Mouse (Mus musculus): Measurements from ENCODE around the gene Topors. TPM values are rescaled to one million over a fixed set of nuclear protein-coding genes. Genes with fewer than 3 reads are reported as not detected.

The Topors gene
- total RNA-seq, 2 experiments from 2014 or later, result 18.0 to 19.9 TPM

DNA sequence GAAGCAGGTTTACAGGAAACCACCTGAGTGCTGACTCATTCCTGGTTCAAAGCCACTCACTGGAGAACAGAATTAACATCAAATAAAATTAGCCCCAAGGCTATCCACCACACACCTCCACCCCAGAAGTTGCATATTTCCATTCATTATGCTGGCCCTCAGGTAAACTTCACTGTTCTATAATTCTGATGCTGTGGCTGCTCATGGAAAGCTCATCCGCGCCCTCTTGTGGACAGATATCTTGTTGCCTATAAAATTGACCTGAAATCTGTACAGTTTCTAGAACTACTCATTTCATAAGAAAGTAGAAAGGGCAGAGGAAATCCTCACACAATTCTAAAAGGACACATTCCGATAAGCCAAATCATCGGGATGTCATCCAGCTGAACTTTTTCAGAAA is 15.9 kb upstream of the Topors start:
- DNase-seq (ENCODE audit: low spot score in 2 of 2), result peak; percentile 54 to 78
- TF ChIP-seq CTCF (conservative IDR thresholded peaks at IDR 0.05), result peak; percentile 89
- Histone ChIP-seq H3K4me3 (no peak overlapping the region), H3K27ac (no peak overlapping the region)

GRCm38 (mm10) chr4:40279276-40279900 is 9.7 kb upstream of the Topors start, which contains the start of gene Ndufb6:
Gene Ndufb6 (minus strand): TSS chr4:40279421.
- Histone ChIP-seq H3K27ac (peak within 1 kb of the TSS; percentile 93), H3K4me3 (peak within 1 kb of the TSS; percentile 67)
- no peak for TF ChIP-seq CTCF (conservative IDR thresholded peaks at IDR 0.05)
- peak; percentile 90 to 96 for DNase-seq (ENCODE audit: low spot score in 2 of 2)

- H3K4me3 ChIP-seq, result peak overlapping the region; percentile 67
Measured at GRCm38 (mm10) chr4:40278880-40279275, 9.2 kb upstream of the Topors start.

GRCm38 (mm10) chr4:40268835-40269234 is 815 bp downstream of the Topors start:
- peak overlapping the region; percentile 99 for H3K27ac ChIP-seq
- no peak for TF ChIP-seq CTCF (conservative IDR thresholded peaks at IDR 0.05)
- peak overlapping the region; percentile 89 for H3K4me3 ChIP-seq
- peak in 1 of 2 experiments; percentile 17 for DNase-seq (ENCODE audit: low spot score in 2 of 2)

More at GRCm38 (mm10) chr4:40278880-40279275, 9.2 kb upstream of the Topors start:
- H3K27ac ChIP-seq, result peak overlapping the region; percentile 93
- no peak for TF ChIP-seq CTCF (conservative IDR thresholded peaks at IDR 0.05)
- no peak for DNase-seq (ENCODE audit: low spot score in 2 of 2)

DNA sequence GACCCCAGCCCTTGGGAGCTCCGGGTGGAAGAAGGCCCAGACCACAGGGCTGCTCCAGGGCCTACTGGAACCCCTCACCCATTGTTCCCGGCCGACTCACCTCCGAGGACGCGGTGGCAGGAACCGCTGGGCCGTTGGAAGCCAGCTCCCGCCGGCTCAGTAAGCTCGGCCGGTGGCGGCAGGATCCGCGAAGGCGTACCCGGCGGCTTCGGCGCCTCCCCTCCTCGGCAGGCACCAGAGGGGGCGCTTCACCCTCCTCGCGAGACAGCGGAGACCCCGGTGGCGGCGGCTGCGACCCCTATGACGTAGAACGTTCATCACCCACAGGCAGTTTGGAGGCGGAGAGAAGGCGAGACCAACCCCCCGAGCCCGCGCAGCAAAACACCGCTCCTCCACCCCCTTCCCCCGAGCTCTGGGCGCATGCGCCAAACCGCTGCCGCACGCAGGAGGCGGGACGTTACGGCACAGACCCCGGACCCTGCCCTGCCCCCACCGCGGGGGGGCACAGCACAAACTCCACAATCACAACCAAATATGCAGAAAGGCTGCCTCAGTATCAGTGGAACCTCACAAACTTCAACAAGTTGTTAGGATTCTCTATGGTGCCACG is 1.3 kb downstream of the Topors start:
- DNase-seq (ENCODE audit: low spot score in 2 of 2), result peak; percentile 93 to 95
- peak; percentile 69 for TF ChIP-seq CTCF (conservative IDR thresholded peaks at IDR 0.05)
- Histone ChIP-seq H3K27ac (peak overlapping the region; percentile 99), H3K4me3 (peak overlapping the region; percentile 89)

DNA sequence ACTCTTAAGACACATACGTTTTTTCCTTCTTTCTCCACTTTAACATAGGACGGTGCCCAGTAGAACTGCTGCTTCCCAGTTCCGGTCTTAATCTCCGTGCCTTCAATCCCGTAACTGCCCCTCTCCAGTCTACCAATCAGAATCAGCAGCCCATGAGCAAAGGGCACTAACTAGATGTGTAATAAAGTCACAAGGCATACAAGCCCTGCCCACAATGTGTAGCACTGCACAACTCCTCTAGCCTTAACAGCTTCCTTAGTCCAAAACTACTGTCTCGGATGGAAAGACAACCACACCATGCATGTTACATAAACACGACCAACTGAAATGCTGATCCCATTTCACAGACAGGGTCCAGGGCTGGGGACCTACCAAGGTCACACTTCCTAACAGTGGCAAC is 2.0 kb downstream of the Topors start:
- TF ChIP-seq CTCF (conservative IDR thresholded peaks at IDR 0.05), result no peak
- H3K27ac ChIP-seq, result peak overlapping the region; percentile 99
- H3K4me3 ChIP-seq, result peak overlapping the region; percentile 89
- DNase-seq (ENCODE audit: low spot score in 2 of 2), result peak in 1 of 2 experiments; percentile 23

DNA sequence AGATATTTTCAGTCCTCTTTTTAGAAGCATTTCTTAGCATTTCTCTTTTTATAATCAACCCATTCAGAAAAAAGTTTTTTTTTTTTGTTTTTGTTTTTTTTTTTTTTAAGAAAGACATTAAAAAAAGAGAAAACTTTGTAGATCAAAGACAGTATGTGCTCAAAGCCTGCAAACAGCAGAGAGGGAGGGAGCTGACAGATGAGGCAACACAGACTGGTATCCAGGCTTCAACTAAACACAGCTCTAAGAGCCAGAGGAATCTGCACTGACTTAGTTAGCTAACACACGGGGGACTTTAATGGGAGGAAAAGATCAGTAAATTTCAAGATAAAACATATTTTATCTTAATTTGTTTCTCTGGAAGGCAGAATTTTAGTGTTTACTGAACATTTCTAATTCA is 5.3 kb downstream of the Topors start:
- no peak for DNase-seq (ENCODE audit: low spot score in 2 of 2)
- no peak overlapping the region for H3K27ac ChIP-seq
- TF ChIP-seq CTCF (conservative IDR thresholded peaks at IDR 0.05), result no peak
- H3K4me3 ChIP-seq, result no peak overlapping the region

DNA sequence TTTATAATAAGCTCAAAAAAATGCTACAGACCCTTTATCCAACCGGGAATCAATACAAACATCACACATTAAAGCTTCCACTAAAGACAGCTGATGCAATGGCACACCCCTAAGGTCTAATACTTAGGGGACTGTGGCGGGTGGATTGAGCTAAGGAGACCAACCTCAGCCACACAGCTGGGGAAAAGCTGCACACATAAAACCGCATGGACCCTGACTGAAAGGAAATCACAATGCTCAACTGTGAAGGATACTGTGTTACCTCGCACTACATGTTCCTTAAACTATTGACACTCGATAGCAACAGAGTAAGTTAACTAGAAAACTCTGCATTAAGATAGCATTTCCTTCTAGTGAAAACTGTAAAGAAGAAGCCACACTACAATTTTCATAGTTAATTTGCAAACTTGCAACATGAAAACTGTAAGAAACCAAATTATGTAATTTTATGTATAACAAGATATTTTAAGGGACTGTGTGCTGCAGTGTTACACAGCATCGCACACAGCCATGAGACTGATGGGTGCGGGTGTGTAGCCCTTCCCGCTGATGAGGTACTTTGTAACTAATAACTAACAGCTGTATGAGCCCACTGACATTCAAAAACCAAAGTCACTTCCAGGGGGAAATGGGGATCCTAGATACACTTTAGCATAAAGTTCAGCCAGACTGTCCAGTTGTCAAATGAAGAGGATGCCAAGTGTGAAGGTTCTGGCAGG is 15.1 kb downstream of the Topors start:
- Histone ChIP-seq H3K4me3 (no peak overlapping the region), H3K27ac (no peak overlapping the region)
- TF ChIP-seq CTCF (conservative IDR thresholded peaks at IDR 0.05), result no peak
- DNase-seq (ENCODE audit: low spot score in 2 of 2), result no peak

DNA sequence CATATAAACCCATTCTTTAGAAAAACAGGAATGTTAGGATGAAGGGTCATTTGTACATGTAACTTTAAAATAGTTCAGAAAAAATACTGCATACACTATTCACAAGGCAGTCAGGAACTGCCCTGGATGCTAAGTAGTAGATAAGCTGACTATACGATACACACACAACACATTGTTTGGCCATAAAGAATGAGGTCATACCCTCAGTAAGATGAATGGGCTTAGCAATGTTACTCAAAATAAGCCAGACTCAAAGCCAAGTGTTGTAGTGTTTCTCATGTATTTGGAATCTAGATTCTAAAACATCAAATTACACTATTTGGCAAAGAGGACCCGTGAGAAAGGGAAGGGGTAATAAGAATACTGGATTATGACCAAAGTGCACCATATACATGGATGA is 15.9 kb downstream of the Topors start:
- DNase-seq (ENCODE audit: low spot score in 2 of 2), result no peak
- H3K27ac ChIP-seq, result no peak overlapping the region
- H3K4me3 ChIP-seq, result no peak overlapping the region
- no peak for TF ChIP-seq CTCF (conservative IDR thresholded peaks at IDR 0.05)

- TF ChIP-seq CTCF (conservative IDR thresholded peaks at IDR 0.05), result no peak
Measured at GRCm38 (mm10) chr4:40250984-40251383, 18.7 kb downstream of the Topors start.

DNA sequence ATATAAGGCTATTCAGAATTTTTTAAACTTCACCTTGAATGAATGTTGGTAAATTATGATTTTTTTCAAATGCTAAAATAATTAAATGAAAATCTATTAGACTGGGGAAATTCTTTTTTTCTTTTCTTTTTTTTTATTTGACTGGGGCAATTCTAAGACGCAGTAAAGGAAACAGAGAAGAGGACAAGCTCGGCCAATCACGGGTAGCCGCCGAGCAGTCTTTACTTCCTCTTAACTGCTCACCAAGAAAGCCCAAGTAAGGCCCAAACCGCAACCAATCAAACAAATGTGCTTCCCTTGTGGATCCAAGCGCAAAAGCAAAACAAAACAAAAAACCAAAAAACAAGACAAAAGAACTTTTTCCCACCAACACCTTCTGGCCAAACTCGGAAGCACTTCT is 25.6 kb downstream of the Topors start:
- Histone ChIP-seq H3K4me3 (no peak overlapping the region), H3K27ac (no peak overlapping the region)
- TF ChIP-seq CTCF (conservative IDR thresholded peaks at IDR 0.05), result no peak
- DNase-seq (ENCODE audit: low spot score in 2 of 2), result no peak

More at GRCm38 (mm10) chr4:40250984-40251383, 18.7 kb downstream of the Topors start:
- Histone ChIP-seq H3K4me3 (no peak overlapping the region), H3K27ac (no peak overlapping the region)
- DNase-seq (ENCODE audit: low spot score in 2 of 2), result no peak

GRCm38 (mm10) chr4:40243006-40243405 is 26.6 kb downstream of the Topors start:
- Histone ChIP-seq H3K4me3 (no peak overlapping the region), H3K27ac (no peak overlapping the region)
- TF ChIP-seq CTCF (conservative IDR thresholded peaks at IDR 0.05), result no peak
- no peak for DNase-seq (ENCODE audit: low spot score in 2 of 2)

DNA sequence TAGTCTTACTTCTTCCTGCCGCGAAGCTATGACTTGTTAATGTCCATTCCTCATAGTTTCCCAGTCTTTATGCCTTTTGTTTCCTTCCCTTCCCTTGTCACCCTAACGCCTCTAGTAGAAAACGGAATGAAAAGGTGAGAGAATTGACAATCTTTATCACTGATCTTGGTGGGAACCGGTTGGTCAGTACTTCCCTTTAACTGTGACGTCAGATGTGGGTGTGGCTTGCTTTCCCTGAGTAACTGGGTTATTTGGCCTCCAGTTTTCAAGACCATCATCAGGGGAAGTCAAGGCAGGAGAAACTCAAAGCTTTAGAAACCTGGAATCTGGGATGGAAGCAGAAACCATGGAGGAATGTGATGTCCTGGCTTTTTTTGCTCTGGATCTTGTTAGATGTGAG is 27.7 kb downstream of the Topors start:
- Histone ChIP-seq H3K27ac (no peak overlapping the region), H3K4me3 (no peak overlapping the region)
- no peak for DNase-seq (ENCODE audit: low spot score in 2 of 2)
- TF ChIP-seq CTCF (conservative IDR thresholded peaks at IDR 0.05), result no peak

Data from layer of hippocampus, adult 2 months (tissue).